Mouse (Mus musculus): ENCODE results near the gene Hyal1.

DNA sequence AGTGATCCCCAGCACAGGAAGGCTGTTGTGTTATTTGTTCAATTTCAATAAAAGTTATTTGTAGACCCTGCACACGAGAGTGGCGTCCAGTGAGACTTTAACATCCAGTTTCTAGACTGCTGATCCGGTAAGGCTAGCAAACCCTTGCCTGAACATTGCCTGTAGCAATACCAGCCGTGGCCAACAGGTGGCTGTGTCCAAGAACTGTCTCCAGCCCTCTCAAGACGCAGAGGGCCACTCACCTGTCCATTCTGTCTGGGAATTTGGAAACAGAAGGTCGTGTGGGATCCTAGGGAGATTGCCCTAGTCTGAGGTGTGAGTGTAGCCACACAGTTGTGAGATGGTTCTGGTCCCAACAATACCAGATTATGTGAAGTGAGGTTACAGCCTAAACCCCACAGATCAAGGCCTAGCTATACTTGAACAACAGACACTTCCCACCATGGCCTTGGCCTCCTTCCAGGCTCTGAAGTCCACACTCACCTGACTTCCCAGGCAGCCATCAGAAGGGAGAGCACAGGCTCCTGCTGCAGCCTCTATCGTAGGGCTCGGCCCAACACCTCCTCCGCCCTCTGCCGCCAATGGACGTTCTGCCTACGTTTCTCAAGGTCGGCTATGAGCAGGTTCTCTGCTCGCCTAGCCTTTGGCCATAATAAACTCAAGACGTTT is 10.6 kb upstream of the Hyal1 start:
- TF ChIP-seq CTCF (IDR thresholded peaks at IDR 0.05; ENCODE audit: low read depth, low read length) (peak; percentile 66), POLR2A (IDR thresholded peaks at IDR 0.05; ENCODE audit: borderline replicate concordance, low read depth, low read length) (no peak)
